Mouse (Mus musculus): ENCODE measurements around the gene Hibadh.

Gene Hibadh

GRCm38 (mm10) chr6:52501479-52501878 is 138.7 kb downstream of the Hibadh start:
- no peak for DNase-seq (ENCODE audit: low spot score)
